Mouse (Mus musculus): ENCODE data around the gene Tmem17. TPM values are rescaled to one million over a fixed set of nuclear protein-coding genes. Genes with fewer than 3 reads are reported as not detected.

Gene Tmem17
- polyA plus RNA-seq, 1 experiment from 2014 or later: 14.5 TPM

- DNase-seq (ENCODE audit: low spot score) (no peak), ATAC-seq (no peak)
- no peaks in the 10 kb centered on the region; the same call in 1 of the 2 replicates for H3K4me1 ChIP-seq (ENCODE audit: insufficient read depth, low read depth, low read length)
- H3K27me3 ChIP-seq (replicated peaks; ENCODE audit: insufficient read depth, low read length): no peaks in the 10 kb centered on the region
- H3K4me3 ChIP-seq (ENCODE audit: low read depth, low read length): no peak overlapping the region
- TF ChIP-seq CTCF (IDR thresholded peaks at IDR 0.05) (no peak), EP300 (IDR thresholded peaks at IDR 0.05) (no peak)
- H3K36me3 ChIP-seq (ENCODE audit: insufficient read depth, low read length): no peaks in the 10 kb centered on the region
- H3K9ac ChIP-seq (replicated peaks; ENCODE audit: low read depth): no peak overlapping the region
- H3K9me3 ChIP-seq (ENCODE audit: low read length): no peaks in the 10 kb centered on the region
- H3K4me2 ChIP-seq (replicated peaks; ENCODE audit: low read depth, low read length): no peak overlapping the region
- no peak overlapping the region for H3K27ac ChIP-seq (ENCODE audit: low read length)
Measured at GRCm38 (mm10) chr11:22494941-22495340, 16.9 kb upstream of the Tmem17 start.

GRCm38 (mm10) chr11:22499396-22499795 lies 12.5 kb upstream of the Tmem17 start:
- DNase-seq (ENCODE audit: low spot score) (no peak), ATAC-seq (no peak)
- H3K4me1 ChIP-seq (ENCODE audit: insufficient read depth, low read depth, low read length): no peaks in the 10 kb centered on the region; the same call in 1 of the 2 replicates
- H3K27ac ChIP-seq (ENCODE audit: low read length): no peak overlapping the region
- no peak overlapping the region for H3K9ac ChIP-seq (replicated peaks; ENCODE audit: low read depth)
- no peaks in the 10 kb centered on the region for H3K36me3 ChIP-seq (ENCODE audit: insufficient read depth, low read length)
- H3K4me3 ChIP-seq (ENCODE audit: low read depth, low read length): no peak overlapping the region
- no peaks in the 10 kb centered on the region for H3K9me3 ChIP-seq (ENCODE audit: low read length)
- H3K27me3 ChIP-seq (replicated peaks; ENCODE audit: insufficient read depth, low read length): no peaks in the 10 kb centered on the region
- 74% methylated on average over 6 of the region's 6 CpGs for WGBS
- TF ChIP-seq CTCF (IDR thresholded peaks at IDR 0.05) (no peak), EP300 (IDR thresholded peaks at IDR 0.05) (no peak)
- no peak overlapping the region for H3K4me2 ChIP-seq (replicated peaks; ENCODE audit: low read depth, low read length)

- DNase-seq (ENCODE audit: low spot score): no peak
- Histone ChIP-seq H3K27ac (ENCODE audit: low read length) (no peak overlapping the region), H3K36me3 (ENCODE audit: insufficient read depth, low read length) (no peaks in the 10 kb centered on the region), H3K4me2 (replicated peaks; ENCODE audit: low read depth, low read length) (no peak overlapping the region), H3K4me1 (ENCODE audit: insufficient read depth, low read depth, low read length) (no peaks in the 10 kb centered on the region; the same call in 1 of the 2 replicates), H3K9ac (replicated peaks; ENCODE audit: low read depth) (no peak overlapping the region), H3K27me3 (replicated peaks; ENCODE audit: insufficient read depth, low read length) (no peaks in the 10 kb centered on the region), H3K4me3 (ENCODE audit: low read depth, low read length) (no peak overlapping the region), H3K9me3 (ENCODE audit: low read length) (no peaks in the 10 kb centered on the region)
- no peak for TF ChIP-seq EP300 (IDR thresholded peaks at IDR 0.05)
- no peak for TF ChIP-seq CTCF (IDR thresholded peaks at IDR 0.05)
- ATAC-seq: no peak
Measured at GRCm38 (mm10) chr11:22499886-22500285, 12.0 kb upstream of the Tmem17 start.

- no peaks in the 10 kb centered on the region; the same call in 1 of the 2 replicates for H3K4me1 ChIP-seq (ENCODE audit: insufficient read depth, low read depth, low read length)
Measured at GRCm38 (mm10) chr11:22500771-22501566, 10.9 kb upstream of the Tmem17 start.

GRCm38 (mm10) chr11:22513075-22513474 lies 1.2 kb downstream of the Tmem17 start:
- H3K4me1 ChIP-seq (ENCODE audit: insufficient read depth, low read depth, low read length): no peaks in the 10 kb centered on the region
- H3K27ac ChIP-seq (ENCODE audit: low read length): peak overlapping the region; percentile 95
- DNase-seq (ENCODE audit: low spot score) (no peak), ATAC-seq (no peak)
- H3K4me3 ChIP-seq (ENCODE audit: low read depth, low read length): peak overlapping the region; percentile 81
- H3K36me3 ChIP-seq (ENCODE audit: insufficient read depth, low read length): no peaks in the 10 kb centered on the region
- H3K9me3 ChIP-seq (ENCODE audit: low read length): no peaks in the 10 kb centered on the region
- H3K4me2 ChIP-seq (replicated peaks; ENCODE audit: low read depth, low read length): peak overlapping the region; percentile 85
- 46% methylated on average over 11 of the region's 11 CpGs for WGBS
- H3K27me3 ChIP-seq (replicated peaks; ENCODE audit: insufficient read depth, low read length): no peaks in the 10 kb centered on the region
- H3K9ac ChIP-seq (replicated peaks; ENCODE audit: low read depth): peak overlapping the region; percentile 98
- TF ChIP-seq EP300 (IDR thresholded peaks at IDR 0.05) (no peak), CTCF (IDR thresholded peaks at IDR 0.05) (no peak)

More at GRCm38 (mm10) chr11:22500771-22501566, 10.9 kb upstream of the Tmem17 start:
- ATAC-seq (peak; percentile 61), DNase-seq (ENCODE audit: low spot score) (peak; percentile 55)
- Histone ChIP-seq H3K4me2 (replicated peaks; ENCODE audit: low read depth, low read length) (no peak overlapping the region), H3K9me3 (ENCODE audit: low read length) (no peaks in the 10 kb centered on the region), H3K27me3 (replicated peaks; ENCODE audit: insufficient read depth, low read length) (no peaks in the 10 kb centered on the region), H3K27ac (ENCODE audit: low read length) (no peak overlapping the region), H3K9ac (replicated peaks; ENCODE audit: low read depth) (no peak overlapping the region), H3K36me3 (ENCODE audit: insufficient read depth, low read length) (no peaks in the 10 kb centered on the region), H3K4me3 (ENCODE audit: low read depth, low read length) (no peak overlapping the region)
- no peak for TF ChIP-seq EP300 (IDR thresholded peaks at IDR 0.05)
- TF ChIP-seq CTCF (IDR thresholded peaks at IDR 0.05): no peak
- WGBS: 45% methylated on average over 9 of the region's 9 CpGs

GRCm38 (mm10) chr11:22515061-22515460 lies 3.2 kb downstream of the Tmem17 start:
- DNase-seq (ENCODE audit: low spot score) (no peak), ATAC-seq (no peak)
- no peaks in the 10 kb centered on the region for H3K27me3 ChIP-seq (replicated peaks; ENCODE audit: insufficient read depth, low read length)
- no peak overlapping the region for H3K4me2 ChIP-seq (replicated peaks; ENCODE audit: low read depth, low read length)
- no peaks in the 10 kb centered on the region for H3K4me1 ChIP-seq (ENCODE audit: insufficient read depth, low read depth, low read length)
- H3K4me3 ChIP-seq (ENCODE audit: low read depth, low read length): no peak overlapping the region
- H3K9me3 ChIP-seq (ENCODE audit: low read length): no peaks in the 10 kb centered on the region
- H3K36me3 ChIP-seq (ENCODE audit: insufficient read depth, low read length): no peaks in the 10 kb centered on the region
- 85% methylated on average over 2 of the region's 2 CpGs for WGBS
- H3K9ac ChIP-seq (replicated peaks; ENCODE audit: low read depth): no peak overlapping the region
- TF ChIP-seq EP300 (IDR thresholded peaks at IDR 0.05) (no peak), CTCF (IDR thresholded peaks at IDR 0.05) (no peak)
- no peak overlapping the region for H3K27ac ChIP-seq (ENCODE audit: low read length)

Data from lung, postnatal 0 days (tissue).